Mouse (Mus musculus): ENCODE data around the gene Ap3b1. TPM values are rescaled to one million over a fixed set of nuclear protein-coding genes. Genes with fewer than 3 reads are reported as not detected.
A peak's percentile ranks its signal among the peaks of the same experiment; 100 is the strongest.

The Ap3b1 gene
- total RNA-seq, 1 experiment from 2014 or later = 89.3 TPM

DNA sequence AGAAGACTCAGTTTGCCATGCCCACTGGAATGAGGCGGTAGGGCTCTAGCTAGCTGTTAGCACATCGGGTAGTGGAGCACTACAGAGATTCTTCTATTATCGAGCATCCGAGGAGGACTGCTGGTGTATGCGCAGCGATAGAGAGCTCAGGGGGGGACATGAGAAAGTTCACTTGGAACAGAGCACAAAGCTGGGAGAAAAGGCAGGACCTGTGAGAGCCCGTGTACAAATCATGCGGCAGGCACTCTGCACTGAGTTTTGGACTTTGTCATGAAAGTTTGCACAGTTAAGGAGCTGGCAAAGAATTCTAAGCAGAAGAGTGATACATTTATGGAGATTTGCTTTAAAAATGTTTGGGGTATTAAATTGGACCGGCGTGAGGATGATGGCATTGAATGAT is 11.8 kb downstream of the Ap3b1 start:
- no peak for ATAC-seq (replicated peaks; ENCODE audit: insufficient number of reproducible peaks, low FRiP score, low TSS enrichment, poor library complexity, severe bottlenecking)

GRCm38 (mm10) chr13:94372066-94372465 is 13.3 kb downstream of the Ap3b1 start:
- no peak for ATAC-seq (replicated peaks; ENCODE audit: insufficient number of reproducible peaks, low FRiP score, low TSS enrichment, poor library complexity, severe bottlenecking)

GRCm38 (mm10) chr13:94374131-94374530 is 15.4 kb downstream of the Ap3b1 start:
- ATAC-seq (replicated peaks; ENCODE audit: insufficient number of reproducible peaks, low FRiP score, low TSS enrichment, poor library complexity, severe bottlenecking) = no peak

- no peak for ATAC-seq (replicated peaks; ENCODE audit: insufficient number of reproducible peaks, low FRiP score, low TSS enrichment, poor library complexity, severe bottlenecking)
Measured at GRCm38 (mm10) chr13:94375526-94376390, 17.0 kb downstream of the Ap3b1 start.

DNA sequence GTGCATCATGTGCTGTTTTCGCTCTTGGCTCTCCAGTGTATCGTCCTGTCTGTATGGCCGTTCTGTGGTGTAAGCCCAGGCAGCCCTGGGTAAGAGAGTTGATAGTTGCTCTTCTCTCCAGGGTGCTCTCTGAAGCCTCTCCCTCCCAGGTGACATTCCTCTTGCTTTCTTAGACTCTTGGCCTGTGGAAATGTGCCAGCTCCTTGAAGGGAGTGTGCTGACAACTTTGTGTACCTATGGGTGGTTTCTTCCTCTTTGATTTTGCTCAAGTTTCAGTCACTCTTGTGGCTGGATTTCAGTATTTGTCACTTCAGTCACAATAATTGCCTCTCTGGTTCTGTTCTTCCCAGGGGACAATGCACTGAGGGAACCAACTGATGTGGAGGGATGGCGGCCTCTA is 20.2 kb downstream of the Ap3b1 start:
- no peak for ATAC-seq (replicated peaks; ENCODE audit: insufficient number of reproducible peaks, low FRiP score, low TSS enrichment, poor library complexity, severe bottlenecking)

GRCm38 (mm10) chr13:94381427-94381826 is 22.7 kb downstream of the Ap3b1 start:
- ATAC-seq (replicated peaks; ENCODE audit: insufficient number of reproducible peaks, low FRiP score, low TSS enrichment, poor library complexity, severe bottlenecking) = peak; percentile 36

- peak; percentile 67 for ATAC-seq (replicated peaks; ENCODE audit: insufficient number of reproducible peaks, low FRiP score, low TSS enrichment, poor library complexity, severe bottlenecking)
Measured at GRCm38 (mm10) chr13:94381829-94382675, 23.3 kb downstream of the Ap3b1 start.

GRCm38 (mm10) chr13:94384931-94385570 is 26.3 kb downstream of the Ap3b1 start:
- no peak for ATAC-seq (replicated peaks; ENCODE audit: insufficient number of reproducible peaks, low FRiP score, low TSS enrichment, poor library complexity, severe bottlenecking)

- no peak for ATAC-seq (replicated peaks; ENCODE audit: insufficient number of reproducible peaks, low FRiP score, low TSS enrichment, poor library complexity, severe bottlenecking)
Measured at GRCm38 (mm10) chr13:94388566-94388965, 29.8 kb downstream of the Ap3b1 start.

DNA sequence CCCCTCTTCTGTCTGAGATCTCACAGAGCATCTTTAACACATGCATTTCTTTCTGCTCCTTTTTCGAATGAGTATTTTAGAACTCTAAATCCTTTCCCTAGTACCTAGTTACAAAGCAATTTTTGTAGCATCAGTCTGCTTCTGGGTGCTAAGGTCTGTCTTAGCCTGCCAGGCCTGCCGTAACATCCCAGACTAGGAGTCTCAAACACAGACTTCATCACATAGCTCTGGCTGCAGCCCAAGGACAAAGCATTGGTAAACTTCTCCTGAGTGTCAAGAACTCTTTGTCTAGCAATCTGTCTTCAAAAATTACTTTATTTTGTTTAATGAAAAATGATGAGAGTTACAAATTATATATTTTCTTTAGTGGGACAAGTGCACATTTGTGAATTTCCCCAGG is 30.8 kb downstream of the Ap3b1 start:
- no peak for ATAC-seq (replicated peaks; ENCODE audit: insufficient number of reproducible peaks, low FRiP score, low TSS enrichment, poor library complexity, severe bottlenecking)

- no peak for ATAC-seq (replicated peaks; ENCODE audit: insufficient number of reproducible peaks, low FRiP score, low TSS enrichment, poor library complexity, severe bottlenecking)
Measured at GRCm38 (mm10) chr13:94392282-94392681, 33.5 kb downstream of the Ap3b1 start.

DNA sequence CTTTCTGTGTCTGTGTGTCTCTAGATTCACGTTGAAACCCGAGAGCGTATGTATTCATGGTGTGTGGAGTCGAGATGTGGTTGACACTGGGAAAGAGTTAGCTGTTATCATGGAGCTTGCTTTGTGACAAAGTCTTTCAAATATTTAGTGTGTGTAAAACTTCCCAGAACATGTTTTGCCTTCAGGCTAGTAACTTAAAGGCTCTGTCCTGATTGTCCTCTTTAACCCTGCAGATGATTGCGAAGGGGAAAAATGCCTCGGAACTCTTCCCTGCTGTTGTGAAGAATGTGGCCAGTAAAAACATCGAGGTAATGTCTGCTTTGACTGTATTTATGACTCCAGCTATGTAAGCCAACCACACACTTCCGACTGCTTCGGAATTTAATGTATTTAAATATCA is 35.7 kb downstream of the Ap3b1 start:
- ATAC-seq (replicated peaks; ENCODE audit: insufficient number of reproducible peaks, low FRiP score, low TSS enrichment, poor library complexity, severe bottlenecking) = no peak

DNA sequence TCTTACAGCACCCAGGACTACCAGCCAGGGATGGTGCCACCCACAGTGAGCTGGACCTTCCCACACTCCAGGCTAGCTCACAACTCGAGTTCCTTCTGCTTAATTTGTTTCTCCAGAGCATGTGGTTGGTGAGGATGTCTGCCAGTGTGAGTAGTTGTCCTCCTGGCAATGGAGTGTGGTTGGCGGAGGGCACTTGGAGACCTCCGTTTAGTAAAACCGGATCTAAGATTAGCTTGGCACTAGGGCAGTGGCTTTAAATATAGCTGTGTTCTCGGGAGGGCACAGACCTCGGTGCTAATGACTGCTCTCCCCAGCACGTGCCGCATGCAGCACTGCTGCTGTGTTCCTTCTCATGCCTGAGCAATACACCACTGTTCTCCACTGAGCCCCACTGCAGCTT is 37.0 kb downstream of the Ap3b1 start:
- ATAC-seq (replicated peaks; ENCODE audit: insufficient number of reproducible peaks, low FRiP score, low TSS enrichment, poor library complexity, severe bottlenecking) = no peak

- ATAC-seq (replicated peaks; ENCODE audit: insufficient number of reproducible peaks, low FRiP score, low TSS enrichment, poor library complexity, severe bottlenecking) = no peak
Measured at GRCm38 (mm10) chr13:94396392-94396920, 37.7 kb downstream of the Ap3b1 start.

DNA sequence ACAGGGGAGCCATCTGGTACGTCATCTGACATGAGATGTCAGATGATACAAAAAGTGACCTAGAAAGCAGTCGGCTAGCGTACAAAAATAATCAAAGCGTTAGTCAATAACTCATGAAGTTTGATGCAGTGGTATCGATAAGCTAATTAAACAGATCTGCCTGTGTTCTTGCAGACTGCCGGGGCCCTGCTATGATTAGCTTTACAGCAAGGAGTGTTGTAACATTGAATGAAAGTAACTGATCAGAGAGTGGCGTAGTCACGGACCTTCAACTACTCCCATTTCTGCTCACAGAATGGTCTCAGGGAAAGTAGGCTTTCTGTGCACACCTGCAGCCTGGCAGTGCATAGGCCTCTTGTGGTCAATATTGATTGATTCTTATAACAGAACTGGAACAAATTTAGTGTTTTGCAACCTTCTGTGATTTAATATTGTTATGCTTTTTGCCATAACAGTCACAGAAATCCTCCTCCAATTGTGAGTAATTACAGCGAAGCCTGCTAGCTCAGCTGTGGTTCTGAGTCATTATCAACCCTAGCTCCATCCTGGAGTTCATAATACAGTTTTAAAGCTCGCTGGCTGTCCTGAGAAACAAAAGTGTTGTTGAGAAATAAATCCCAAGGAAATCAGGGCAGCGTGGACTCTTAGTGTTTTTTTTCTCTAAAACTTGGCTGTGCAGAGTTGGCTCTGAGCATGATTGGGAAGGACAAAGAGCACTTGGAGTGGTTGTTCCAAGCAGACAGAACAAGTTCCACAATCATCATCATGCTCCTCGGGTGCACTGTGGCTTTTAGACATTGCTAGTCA is 40.0 kb downstream of the Ap3b1 start:
- no peak for ATAC-seq (replicated peaks; ENCODE audit: insufficient number of reproducible peaks, low FRiP score, low TSS enrichment, poor library complexity, severe bottlenecking)

GRCm38 (mm10) chr13:94400465-94400864 is 41.7 kb downstream of the Ap3b1 start:
- ATAC-seq (replicated peaks; ENCODE audit: insufficient number of reproducible peaks, low FRiP score, low TSS enrichment, poor library complexity, severe bottlenecking) = no peak

GRCm38 (mm10) chr13:94423600-94423999 is 64.8 kb downstream of the Ap3b1 start:
- ATAC-seq (replicated peaks; ENCODE audit: insufficient number of reproducible peaks, low FRiP score, low TSS enrichment, poor library complexity, severe bottlenecking) = no peak

GRCm38 (mm10) chr13:94429567-94429966 is 70.8 kb downstream of the Ap3b1 start:
- ATAC-seq (replicated peaks; ENCODE audit: insufficient number of reproducible peaks, low FRiP score, low TSS enrichment, poor library complexity, severe bottlenecking) = no peak
